Mouse (Mus musculus) ES-Bruce4 (cell line): ENCODE results near the gene Sult2a5. TPM values are rescaled to one million over a fixed set of nuclear protein-coding genes. Genes with fewer than 3 reads are reported as not detected.

ENCODE experiments used
- H3K27ac ChIP-seq: 2 replicates; pipeline ENCODE4 v1.5.1; 2012; ENCODE audit warnings: low read length, inconsistent platforms; ENCODE audit not compliant: insufficient read depth
- H3K27me3 ChIP-seq: 2 replicates; pipeline ENCODE4 v1.6.1; 2012; ENCODE audit warnings: mild to moderate bottlenecking, low read length, inconsistent platforms; ENCODE audit not compliant: control insufficient read depth, poor library complexity, insufficient read depth, severe bottlenecking
- H3K36me3 ChIP-seq: 2 replicates; pipeline ENCODE4 v1.6.1; 2012; ENCODE audit warnings: inconsistent platforms, mild to moderate bottlenecking, low read length, moderate library complexity; ENCODE audit not compliant: control insufficient read depth, poor library complexity, insufficient read depth, severe bottlenecking
- H3K4me1 ChIP-seq: one replicate; pipeline ENCODE4 v1.8.1; 2011; ENCODE audit warnings: low read length; ENCODE audit not compliant: control insufficient read depth, insufficient read depth
- H3K4me3 ChIP-seq: 2 replicates; pipeline ENCODE4 v1.5.1; 2011; ENCODE audit warnings: low read depth, mild to moderate bottlenecking, low read length
- H3K9ac ChIP-seq: 2 replicates; pipeline ENCODE4 v1.6.1; 2012; ENCODE audit warnings: low read depth, mild to moderate bottlenecking, inconsistent platforms; ENCODE audit not compliant: poor library complexity, severe bottlenecking
- H3K9me3 ChIP-seq: replicated peaks from 2 replicates; pipeline ENCODE4 v1.6.1; 2012; ENCODE audit warnings: mild to moderate bottlenecking, low read length, inconsistent platforms; ENCODE audit not compliant: control insufficient read depth, poor library complexity, insufficient read depth, severe bottlenecking
- CTCF ChIP-seq: IDR thresholded peaks from one replicate; pipeline ENCODE4 v1.8.1; 2011; ENCODE audit warnings: low read depth, low read length
- EP300 ChIP-seq: IDR thresholded peaks from 2 replicates; pipeline ENCODE4 v1.6.1; 2011; ENCODE audit warnings: low read depth, low read length; ENCODE audit not compliant: insufficient read depth
- POLR2A ChIP-seq: IDR thresholded peaks from one replicate; pipeline ENCODE4 v1.8.1; 2011; ENCODE audit warnings: low read length; ENCODE audit not compliant: insufficient read depth
- polyA plus RNA-seq: library from polyadenylated mRNA; stranded (reverse); fragments of >200 nt; gene quantifications from 2 replicates; pipeline ENCODE4 v1.2.4, GENCODE M21; 2011; ENCODE audit warnings: low read depth; ENCODE audit not compliant: missing spikeins, insufficient read depth, insufficient read length

The Sult2a5 gene
- not detected in 2 replicates for polyA plus RNA-seq

GRCm38 (mm10) chr7:13623667-13624066 is at the start of gene Sult2a5:
Gene Sult2a5 (plus strand): TSS chr7:13623967.
- Histone ChIP-seq H3K9me3 (no peaks in the 10 kb centered on the region), H3K4me1 (no peaks in the 10 kb centered on the region), H3K36me3 (no peaks in the 10 kb centered on the region), H3K27me3 (no peaks in the 10 kb centered on the region), H3K9ac (no peak within 1 kb of the TSS), H3K4me3 (no peak within 1 kb of the TSS), H3K27ac (no peak within 1 kb of the TSS)
- no peak for TF ChIP-seq CTCF
- TF ChIP-seq POLR2A = no peak
- no peak for TF ChIP-seq EP300

Other genes with a start within 250 kb of the Sult2a5 start
- not detected in 2 replicates for gene Cabp5, start 225.8 kb upstream of the Sult2a5 start, polyA plus RNA-seq
- gene Bsph1, start 173.1 kb upstream of the Sult2a5 start, polyA plus RNA-seq = not detected in 2 replicates
- not detected in 2 replicates for gene Bsph2, start 52.9 kb upstream of the Sult2a5 start, polyA plus RNA-seq
- gene Sult2a2, start 109.5 kb downstream of the Sult2a5 start, polyA plus RNA-seq = not detected in 2 replicates
- gene Sult2a1, start 213.4 kb downstream of the Sult2a5 start, polyA plus RNA-seq = not detected in 2 replicates